Mouse (Mus musculus): ENCODE measurements at regions not wholly inside any gene's neighbourhood (a gene's known extent, or its start where the extent isn't known, plus 50 kb on each side); places are given as distances from the start of the nearest gene placed in this dataset.

GRCm38 (mm10) chr6:88974457-88974856 is 72.4 kb downstream of the Tpra1 start:
- no peak for TF ChIP-seq TAL1 (conservative IDR thresholded peaks at IDR 0.05; ENCODE audit: low read depth, low read length)
- no peak for TF ChIP-seq GATA2 (IDR thresholded peaks at IDR 0.05; ENCODE audit: borderline replicate concordance, low read depth, low read length)
- TF ChIP-seq GATA1 (IDR thresholded peaks at IDR 0.05; ENCODE audit: borderline replicate concordance, low read length) = no peak
- TF ChIP-seq POLR2AphosphoS5 (IDR thresholded peaks at IDR 0.05; ENCODE audit: insufficient replicate concordance, low read depth, low read length) = no peak
- no peak for TF ChIP-seq CTCF (IDR thresholded peaks at IDR 0.05; ENCODE audit: low read depth, low read length)
- no peak for DNase-seq (ENCODE audit: low spot score)
- Histone ChIP-seq H3K36me3 (replicated peaks) (no peaks in the 10 kb centered on the region), H3K9me3 (replicated peaks) (no peaks in the 10 kb centered on the region), H3K4me3 (ENCODE audit: low read depth, low read length) (no peak overlapping the region), H3K4me1 (ENCODE audit: insufficient read depth, low read depth, low read length) (no peaks in the 10 kb centered on the region), H3K27me3 (ENCODE audit: insufficient read depth, low read length) (peaks cover 32% of the 10 kb centered on the region)
- ATAC-seq (ENCODE audit: extremely low read depth, insufficient number of reproducible peaks, low FRiP score, poor library complexity, severe bottlenecking) = no peak

- Histone ChIP-seq H3K27me3 (ENCODE audit: insufficient read depth, low read length) (peaks cover 25% of the 10 kb centered on the region), H3K4me1 (ENCODE audit: insufficient read depth, low read depth, low read length) (no peaks in the 10 kb centered on the region), H3K4me3 (ENCODE audit: low read depth, low read length) (no peak overlapping the region), H3K36me3 (replicated peaks) (no peaks in the 10 kb centered on the region), H3K9me3 (replicated peaks) (no peaks in the 10 kb centered on the region)
- TF ChIP-seq CTCF (IDR thresholded peaks at IDR 0.05; ENCODE audit: low read depth, low read length) (no peak), TAL1 (conservative IDR thresholded peaks at IDR 0.05; ENCODE audit: low read depth, low read length) (no peak), GATA2 (IDR thresholded peaks at IDR 0.05; ENCODE audit: borderline replicate concordance, low read depth, low read length) (no peak), GATA1 (IDR thresholded peaks at IDR 0.05; ENCODE audit: borderline replicate concordance, low read length) (no peak), POLR2AphosphoS5 (IDR thresholded peaks at IDR 0.05; ENCODE audit: insufficient replicate concordance, low read depth, low read length) (no peak)
- no peak for ATAC-seq (ENCODE audit: extremely low read depth, insufficient number of reproducible peaks, low FRiP score, poor library complexity, severe bottlenecking)
- no peak for DNase-seq (ENCODE audit: low spot score)
Observed at GRCm38 (mm10) chr6:88976581-88976980, 74.5 kb downstream of the Tpra1 start.

- no peak for ATAC-seq (ENCODE audit: extremely low read depth, insufficient number of reproducible peaks, low FRiP score, poor library complexity, severe bottlenecking)
- TF ChIP-seq GATA2 (IDR thresholded peaks at IDR 0.05; ENCODE audit: borderline replicate concordance, low read depth, low read length) (no peak), GATA1 (IDR thresholded peaks at IDR 0.05; ENCODE audit: borderline replicate concordance, low read length) (no peak), CTCF (IDR thresholded peaks at IDR 0.05; ENCODE audit: low read depth, low read length) (no peak), POLR2AphosphoS5 (IDR thresholded peaks at IDR 0.05; ENCODE audit: insufficient replicate concordance, low read depth, low read length) (no peak), TAL1 (conservative IDR thresholded peaks at IDR 0.05; ENCODE audit: low read depth, low read length) (no peak)
- no peak overlapping the region for H3K4me3 ChIP-seq (ENCODE audit: low read depth, low read length)
- H3K27me3 ChIP-seq (ENCODE audit: insufficient read depth, low read length) = peaks cover 24% of the 10 kb centered on the region
- no peak for DNase-seq (ENCODE audit: low spot score)
- no peaks in the 10 kb centered on the region for H3K9me3 ChIP-seq (replicated peaks)
- no peaks in the 10 kb centered on the region for H3K4me1 ChIP-seq (ENCODE audit: insufficient read depth, low read depth, low read length)
- H3K36me3 ChIP-seq (replicated peaks) = no peaks in the 10 kb centered on the region
Observed at GRCm38 (mm10) chr6:88976994-88977393, 74.9 kb downstream of the Tpra1 start.

GRCm38 (mm10) chr6:88978970-88979369 is 76.9 kb downstream of the Tpra1 start:
- Histone ChIP-seq H3K36me3 (replicated peaks) (no peaks in the 10 kb centered on the region), H3K4me3 (ENCODE audit: low read depth, low read length) (no peak overlapping the region), H3K4me1 (ENCODE audit: insufficient read depth, low read depth, low read length) (no peaks in the 10 kb centered on the region), H3K27me3 (ENCODE audit: insufficient read depth, low read length) (peaks cover 30% of the 10 kb centered on the region), H3K9me3 (replicated peaks) (no peaks in the 10 kb centered on the region)
- TF ChIP-seq GATA2 (IDR thresholded peaks at IDR 0.05; ENCODE audit: borderline replicate concordance, low read depth, low read length) = no peak
- TF ChIP-seq TAL1 (conservative IDR thresholded peaks at IDR 0.05; ENCODE audit: low read depth, low read length) = no peak
- TF ChIP-seq CTCF (IDR thresholded peaks at IDR 0.05; ENCODE audit: low read depth, low read length) = no peak
- no peak for TF ChIP-seq GATA1 (IDR thresholded peaks at IDR 0.05; ENCODE audit: borderline replicate concordance, low read length)
- no peak for TF ChIP-seq POLR2AphosphoS5 (IDR thresholded peaks at IDR 0.05; ENCODE audit: insufficient replicate concordance, low read depth, low read length)
- DNase-seq (ENCODE audit: low spot score) = no peak
- no peak for ATAC-seq (ENCODE audit: extremely low read depth, insufficient number of reproducible peaks, low FRiP score, poor library complexity, severe bottlenecking)

GRCm38 (mm10) chr6:88980112-88980511 is 78.1 kb downstream of the Tpra1 start:
- Histone ChIP-seq H3K9me3 (replicated peaks) (no peaks in the 10 kb centered on the region), H3K36me3 (replicated peaks) (no peaks in the 10 kb centered on the region), H3K4me1 (ENCODE audit: insufficient read depth, low read depth, low read length) (0 out of 2 replicates have a peak, but pooled peaks cover 4% of the 10 kb centered on the region), H3K4me3 (ENCODE audit: low read depth, low read length) (no peak overlapping the region), H3K27me3 (ENCODE audit: insufficient read depth, low read length) (peaks cover 28% of the 10 kb centered on the region)
- no peak for ATAC-seq (ENCODE audit: extremely low read depth, insufficient number of reproducible peaks, low FRiP score, poor library complexity, severe bottlenecking)
- DNase-seq (ENCODE audit: low spot score) = peak; percentile 41
- no peak for TF ChIP-seq CTCF (IDR thresholded peaks at IDR 0.05; ENCODE audit: low read depth, low read length)
- no peak for TF ChIP-seq GATA2 (IDR thresholded peaks at IDR 0.05; ENCODE audit: borderline replicate concordance, low read depth, low read length)
- TF ChIP-seq POLR2AphosphoS5 (IDR thresholded peaks at IDR 0.05; ENCODE audit: insufficient replicate concordance, low read depth, low read length) = no peak
- TF ChIP-seq TAL1 (conservative IDR thresholded peaks at IDR 0.05; ENCODE audit: low read depth, low read length) = no peak
- TF ChIP-seq GATA1 (IDR thresholded peaks at IDR 0.05; ENCODE audit: borderline replicate concordance, low read length) = no peak

GRCm38 (mm10) chr6:88981544-88981943 is 79.5 kb downstream of the Tpra1 start:
- ATAC-seq (ENCODE audit: extremely low read depth, insufficient number of reproducible peaks, low FRiP score, poor library complexity, severe bottlenecking) (no peak), DNase-seq (ENCODE audit: low spot score) (no peak)
- TF ChIP-seq GATA1 (IDR thresholded peaks at IDR 0.05; ENCODE audit: borderline replicate concordance, low read length) (no peak), GATA2 (IDR thresholded peaks at IDR 0.05; ENCODE audit: borderline replicate concordance, low read depth, low read length) (no peak), POLR2AphosphoS5 (IDR thresholded peaks at IDR 0.05; ENCODE audit: insufficient replicate concordance, low read depth, low read length) (no peak), CTCF (IDR thresholded peaks at IDR 0.05; ENCODE audit: low read depth, low read length) (no peak), TAL1 (conservative IDR thresholded peaks at IDR 0.05; ENCODE audit: low read depth, low read length) (no peak)
- H3K27me3 ChIP-seq (ENCODE audit: insufficient read depth, low read length) = peaks cover 35% of the 10 kb centered on the region
- H3K4me3 ChIP-seq (ENCODE audit: low read depth, low read length) = no peak overlapping the region
- no peaks in the 10 kb centered on the region for H3K36me3 ChIP-seq (replicated peaks)
- H3K4me1 ChIP-seq (ENCODE audit: insufficient read depth, low read depth, low read length) = 0 out of 2 replicates have a peak, but pooled peaks cover 5% of the 10 kb centered on the region
- no peaks in the 10 kb centered on the region for H3K9me3 ChIP-seq (replicated peaks)
